Mouse (Mus musculus) kidney, postnatal 25 days (tissue): Measurements from ENCODE around the gene Arhgap22.

Experiments used
- DNase-seq, 2 experiments: peaks; one replicate each; pipeline ENCODE4 v3.0.0; 2021; ENCODE audit warnings: mixed read lengths in 2 of 2

The Arhgap22 gene

GRCm38 (mm10) chr14:33287920-33288319 is 74.1 kb downstream of the Arhgap22 start:
- no peak for DNase-seq

GRCm38 (mm10) chr14:33290038-33290437 is 76.2 kb downstream of the Arhgap22 start:
- no peak for DNase-seq

- DNase-seq = no peak
Observed at GRCm38 (mm10) chr14:33294488-33294887, 80.7 kb downstream of the Arhgap22 start.

- DNase-seq = no peak
Observed at GRCm38 (mm10) chr14:33296698-33297341, 83.0 kb downstream of the Arhgap22 start.

- peak in 1 of 2 experiments; percentile 70 for DNase-seq
Observed at GRCm38 (mm10) chr14:33300591-33300990, 86.8 kb downstream of the Arhgap22 start.

- peak; percentile 68 to 85 for DNase-seq
Observed at GRCm38 (mm10) chr14:33303348-33303819, 89.6 kb downstream of the Arhgap22 start.

- no peak for DNase-seq
Observed at GRCm38 (mm10) chr14:33305645-33306281, 91.9 kb downstream of the Arhgap22 start.

- peak in 1 of 2 experiments; percentile 56 for DNase-seq
Observed at GRCm38 (mm10) chr14:33310719-33311118, 96.9 kb downstream of the Arhgap22 start.

- DNase-seq = no peak
Observed at GRCm38 (mm10) chr14:33312309-33312708, 98.5 kb downstream of the Arhgap22 start.

GRCm38 (mm10) chr14:33313624-33314023 is 99.8 kb downstream of the Arhgap22 start:
- peak; percentile 62 to 70 for DNase-seq

- peak; percentile 46 to 61 for DNase-seq
Observed at GRCm38 (mm10) chr14:33314160-33314559, 100.3 kb downstream of the Arhgap22 start.

GRCm38 (mm10) chr14:33315111-33315510 is 101.3 kb downstream of the Arhgap22 start:
- no peak for DNase-seq

- DNase-seq = no peak
Observed at GRCm38 (mm10) chr14:33315771-33316170, 101.9 kb downstream of the Arhgap22 start.

GRCm38 (mm10) chr14:33317946-33318345 is 104.1 kb downstream of the Arhgap22 start:
- DNase-seq = no peak

- DNase-seq = peak; percentile 85 to 87
Observed at GRCm38 (mm10) chr14:33319541-33320521, 106.0 kb downstream of the Arhgap22 start.

- peak; percentile 92 to 93 for DNase-seq
Observed at GRCm38 (mm10) chr14:33320856-33321255, 107.0 kb downstream of the Arhgap22 start.

- peak; percentile 84 to 94 for DNase-seq
Observed at GRCm38 (mm10) chr14:33322661-33323088, 108.8 kb downstream of the Arhgap22 start.

GRCm38 (mm10) chr14:33324556-33324955 is 110.7 kb downstream of the Arhgap22 start:
- DNase-seq = peak in 1 of 2 experiments; percentile 48

- no peak for DNase-seq
Observed at GRCm38 (mm10) chr14:33328369-33328768, 114.5 kb downstream of the Arhgap22 start.

- no peak for DNase-seq
Observed at GRCm38 (mm10) chr14:33329297-33329805, 115.5 kb downstream of the Arhgap22 start.

GRCm38 (mm10) chr14:33330986-33331385 is 117.2 kb downstream of the Arhgap22 start:
- no peak for DNase-seq

GRCm38 (mm10) chr14:33331627-33332026 is 117.8 kb downstream of the Arhgap22 start:
- no peak for DNase-seq

GRCm38 (mm10) chr14:33333833-33334232 is 120.0 kb downstream of the Arhgap22 start:
- DNase-seq = no peak
